Mouse (Mus musculus) layer of hippocampus, adult 11-12 months (tissue): ENCODE results near the gene Crkl.

Experiments used
- DNase-seq: peaks from one replicate; pipeline ENCODE4 v3.0.0; 2022; ENCODE audit warnings: low spot score

Crkl gene

DNA sequence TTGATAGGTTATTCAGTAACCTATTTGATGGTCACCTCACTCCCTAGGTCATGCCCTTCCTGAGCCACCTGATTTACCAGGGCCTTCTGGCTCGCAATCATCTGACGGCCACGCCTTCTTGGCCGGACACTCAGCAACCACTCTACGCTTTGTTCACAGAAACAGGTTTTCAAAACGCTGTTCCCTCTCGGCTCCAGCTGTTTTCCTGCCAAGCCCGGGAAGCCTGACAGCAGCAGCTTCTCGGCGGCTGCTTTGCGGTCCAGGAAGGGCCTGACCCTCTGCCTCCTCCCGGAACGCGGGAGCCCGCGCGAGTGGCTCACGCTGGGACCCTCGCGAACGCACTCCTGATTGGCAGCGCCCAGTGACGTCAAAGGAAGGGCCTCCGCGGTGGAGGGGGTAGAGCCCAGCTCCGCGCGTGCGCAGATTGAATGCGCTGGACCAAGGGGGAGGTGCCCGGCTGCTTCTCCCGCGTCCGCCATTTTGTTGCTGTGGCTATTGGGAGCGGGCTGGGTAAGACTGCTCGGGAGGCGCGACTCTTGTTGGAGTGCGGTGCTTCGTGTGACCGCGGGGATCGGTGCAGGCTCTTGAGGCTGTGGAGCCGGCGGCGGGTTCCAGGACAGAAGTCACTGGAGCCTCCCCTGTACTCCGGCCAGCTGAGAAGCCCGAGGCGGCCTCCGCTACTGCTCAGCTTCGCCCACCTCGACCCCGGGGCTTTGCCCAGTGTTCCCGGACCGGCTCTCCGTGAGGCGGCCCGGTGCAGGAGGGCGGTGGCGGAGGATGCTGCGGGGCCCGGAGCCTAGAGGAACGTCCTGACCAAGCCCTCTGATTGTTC lies at the start of gene Crkl:
Crkl (plus strand) TSS at position 447 of the 832 bp plus-strand sequence.
- peak; percentile 98 for DNase-seq

DNA sequence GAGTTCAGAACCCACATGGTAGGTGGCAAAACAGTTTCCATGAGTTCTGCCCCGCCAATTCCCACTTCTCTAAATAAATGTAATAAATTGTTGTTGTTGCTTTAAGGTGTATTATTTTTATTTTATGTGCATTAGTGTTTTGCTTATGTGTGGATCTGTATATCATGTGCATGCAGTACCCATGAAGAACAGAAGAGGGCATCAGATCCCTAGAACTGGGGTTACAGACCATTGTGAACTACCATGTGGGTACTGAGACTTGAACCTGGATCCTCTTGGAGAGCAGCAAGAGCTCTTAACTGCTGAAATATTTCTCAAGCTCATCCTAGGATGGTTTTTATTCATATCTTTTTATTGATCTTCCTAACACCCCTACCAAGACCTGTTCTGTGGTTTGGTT lies 48.9 kb upstream of the Crkl start:
- peak; percentile 44 for DNase-seq

DNA sequence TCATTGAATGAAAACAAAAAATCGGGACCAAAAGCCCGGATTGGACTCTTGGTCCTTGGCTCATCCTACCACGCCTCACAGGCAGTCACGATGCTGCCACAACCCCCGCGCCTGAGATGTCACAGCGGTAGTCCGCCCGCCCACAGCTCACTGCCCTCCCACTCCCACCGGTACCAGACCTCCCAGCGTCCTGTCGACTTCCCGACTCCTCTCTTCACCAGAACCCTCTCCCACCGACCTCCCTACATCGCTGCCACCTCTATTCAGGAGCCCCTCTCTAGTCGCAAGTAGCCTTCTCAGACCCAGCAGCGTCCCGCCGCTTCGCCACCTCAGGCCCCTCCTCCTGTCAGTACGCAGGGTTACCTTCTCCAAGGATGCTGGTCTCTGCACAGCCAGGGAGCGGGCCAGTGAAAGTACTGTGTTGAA lies 46.5 kb upstream of the Crkl start:
- peak; percentile 82 for DNase-seq

DNA sequence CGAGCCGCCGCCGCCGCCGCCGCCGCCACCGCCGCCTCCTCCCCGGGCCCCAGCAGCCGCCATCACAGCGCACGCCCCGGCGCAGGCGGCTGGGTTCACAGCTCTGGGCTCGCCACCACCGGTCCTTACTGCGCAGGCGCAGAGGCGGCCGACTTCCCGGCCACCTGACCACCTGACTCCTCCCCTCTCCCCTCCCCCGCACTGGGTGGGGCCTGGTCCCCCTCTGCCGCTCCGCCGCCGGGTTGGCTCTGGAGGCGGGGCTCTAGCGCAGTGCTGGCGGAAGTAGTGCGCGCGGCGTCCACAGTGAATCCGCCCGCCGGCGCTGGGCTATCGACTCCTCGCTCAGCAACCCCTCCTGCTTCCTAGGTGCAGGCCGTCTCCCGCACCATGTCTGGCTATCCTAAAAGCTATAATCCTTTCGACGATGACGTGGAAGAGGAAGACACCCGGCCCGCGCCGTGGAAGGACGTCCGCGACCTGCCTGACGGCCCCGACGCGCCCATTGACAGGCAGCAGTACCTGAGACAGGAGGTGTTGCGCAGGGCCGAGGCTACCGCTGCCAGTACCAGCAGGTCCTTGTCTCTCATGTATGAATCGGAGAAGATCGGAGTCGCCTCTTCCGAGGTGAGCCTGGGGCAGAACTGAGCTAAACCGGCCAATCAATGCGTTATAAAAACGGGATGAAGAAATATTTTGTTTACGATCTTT lies 45.9 kb upstream of the Crkl start, which contains the start of the genes Snap29 and Pi4ka:
Snap29 (plus strand) TSS at position 251 of the 708 bp plus-strand sequence.
Pi4ka (minus strand) TSS at position 579 of the 708 bp plus-strand sequence.
- DNase-seq = peak; percentile 100

DNA sequence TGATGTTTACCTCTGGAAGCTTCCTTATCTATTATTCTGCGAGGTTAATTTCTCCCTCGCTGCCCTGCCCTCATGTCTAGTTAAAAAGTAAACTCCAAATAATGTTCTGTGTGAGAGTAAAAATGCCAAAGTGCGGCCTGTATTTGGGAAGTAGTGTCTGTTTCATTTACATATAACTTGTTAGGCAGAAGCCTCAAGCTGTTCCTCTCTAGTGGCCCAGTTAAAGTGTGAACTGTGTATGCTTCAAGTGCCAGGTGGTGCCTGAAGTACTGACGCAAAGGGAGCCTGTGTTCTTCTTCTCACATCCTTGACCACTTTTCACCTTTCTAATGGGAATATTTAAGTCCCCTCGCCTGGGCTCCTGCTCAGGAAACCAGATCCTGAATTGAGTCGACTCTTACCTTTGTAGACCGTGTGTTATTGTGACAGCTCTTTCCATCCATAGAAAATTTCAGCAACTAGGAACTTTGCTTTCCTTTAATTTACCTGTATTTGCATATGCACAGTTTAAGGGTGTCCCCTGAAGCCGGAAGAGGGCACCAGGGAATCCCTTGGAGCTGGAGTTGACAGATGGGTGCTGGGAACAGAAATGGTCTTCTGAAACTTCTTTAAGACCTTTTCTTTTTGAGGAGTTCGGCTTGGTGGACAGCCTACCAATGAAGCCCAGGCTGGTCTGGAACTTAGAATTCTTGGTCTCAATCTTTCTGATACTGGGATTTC lies 45.1 kb upstream of the Crkl start:
- no peak for DNase-seq

DNA sequence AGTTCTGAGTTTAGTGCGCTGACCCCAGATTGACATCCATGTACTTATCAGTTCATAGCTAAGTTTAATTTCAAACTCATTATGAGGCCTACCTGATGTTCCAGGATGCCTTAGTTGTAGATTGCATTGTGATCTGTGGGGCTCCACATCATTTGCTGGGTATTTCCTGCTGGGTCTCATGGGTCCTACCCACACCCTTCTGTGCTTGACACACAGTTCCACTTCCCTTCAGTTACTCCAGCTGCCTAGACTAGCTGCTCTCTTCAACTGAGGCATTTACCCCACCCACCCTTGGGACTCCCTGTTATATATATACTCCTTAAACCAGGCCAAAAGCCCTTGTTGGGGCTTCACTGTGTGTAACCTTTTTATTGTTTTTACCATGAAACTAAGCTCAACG lies 42.7 kb upstream of the Crkl start:
- no peak for DNase-seq

DNA sequence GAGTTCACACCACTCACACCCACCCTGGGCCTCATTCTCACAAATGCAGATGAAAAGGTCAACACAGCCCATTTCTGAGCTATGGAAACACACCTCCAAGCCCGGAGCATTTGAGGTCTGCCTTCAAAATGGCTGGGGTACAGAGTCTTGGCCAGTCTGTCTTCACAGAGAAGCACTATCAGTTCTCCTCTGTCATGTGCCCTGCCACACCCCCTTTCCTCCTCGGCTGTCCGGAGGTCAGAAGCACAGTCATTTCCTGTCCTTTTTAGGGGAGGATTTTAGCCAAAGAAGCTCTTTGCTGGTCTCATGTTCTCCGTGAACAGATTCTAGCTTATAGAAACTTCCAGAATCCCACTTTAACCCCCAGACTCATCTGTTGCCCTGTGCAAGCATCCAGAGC lies 41.6 kb upstream of the Crkl start:
- DNase-seq = no peak

DNA sequence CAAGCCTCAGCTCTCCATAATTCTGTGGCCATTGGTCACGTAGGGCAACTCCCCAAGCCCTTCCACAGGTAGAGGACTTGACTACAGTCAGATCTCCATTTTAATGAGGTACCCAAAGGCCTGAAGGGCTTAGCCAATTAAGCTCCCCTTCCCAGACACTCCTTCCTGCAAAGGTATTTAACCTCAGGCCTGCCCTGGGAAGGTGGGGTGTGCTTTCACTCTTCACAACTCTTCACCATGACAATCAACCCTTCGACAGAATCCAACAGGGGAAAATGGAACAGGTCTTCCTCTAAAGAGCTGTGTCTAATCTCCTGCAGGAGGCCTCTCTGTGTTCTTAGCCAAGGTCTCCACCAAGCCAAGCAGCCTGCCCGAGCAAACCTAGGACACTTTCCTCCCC lies 28.8 kb upstream of the Crkl start:
- DNase-seq = no peak

DNA sequence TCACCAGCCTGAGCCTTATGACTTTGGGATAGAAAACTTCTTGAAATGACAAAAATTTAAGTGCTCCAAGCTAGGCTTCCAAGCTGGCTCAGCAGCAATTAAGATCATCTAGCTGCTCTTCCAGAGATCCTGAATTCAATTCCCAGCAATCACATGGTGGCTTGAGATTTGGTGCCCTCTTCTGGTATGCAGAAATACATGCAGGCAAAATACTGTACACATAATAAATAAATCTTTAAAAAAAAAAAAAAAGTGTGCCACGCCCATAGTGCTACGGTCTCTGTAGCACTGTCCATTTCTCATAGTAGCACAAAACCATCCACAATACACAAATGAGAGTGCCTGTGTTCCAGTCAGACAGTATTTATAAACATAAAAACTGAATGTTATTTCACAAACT lies 19.2 kb upstream of the Crkl start:
- DNase-seq = no peak

DNA sequence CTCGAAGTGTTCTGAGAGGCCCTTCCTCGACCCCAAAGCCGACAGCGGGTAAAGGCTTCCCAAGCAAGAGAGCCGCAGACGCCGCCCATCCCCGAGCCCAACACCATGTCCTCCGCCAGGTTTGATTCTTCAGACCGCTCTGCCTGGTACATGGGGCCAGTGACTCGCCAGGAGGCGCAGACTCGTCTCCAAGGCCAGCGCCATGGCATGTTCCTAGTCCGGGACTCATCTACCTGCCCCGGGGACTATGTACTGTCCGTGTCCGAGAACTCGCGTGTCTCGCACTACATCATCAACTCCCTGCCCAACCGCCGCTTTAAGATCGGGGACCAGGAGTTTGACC lies 557 bp downstream of the Crkl start:
- peak; percentile 42 for DNase-seq

DNA sequence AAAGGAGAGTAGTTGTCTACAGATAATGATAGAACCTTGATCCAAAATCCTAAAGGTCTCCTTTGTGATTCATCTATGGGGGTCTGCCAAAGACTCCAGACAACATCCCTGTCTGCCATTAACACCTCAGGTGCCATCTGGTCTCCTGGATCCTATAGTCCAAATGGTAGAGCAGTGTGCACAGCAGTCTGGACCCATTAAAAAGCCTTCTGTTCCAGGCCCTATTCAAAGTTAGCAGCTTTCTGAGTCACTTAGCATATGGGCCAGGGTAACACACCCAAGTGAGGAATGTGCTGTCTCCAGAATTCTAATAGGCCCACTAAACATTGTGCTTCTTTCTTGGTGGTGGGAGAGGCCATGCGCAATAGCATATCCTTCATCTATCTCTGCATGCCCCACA lies 5.1 kb downstream of the Crkl start:
- no peak for DNase-seq

DNA sequence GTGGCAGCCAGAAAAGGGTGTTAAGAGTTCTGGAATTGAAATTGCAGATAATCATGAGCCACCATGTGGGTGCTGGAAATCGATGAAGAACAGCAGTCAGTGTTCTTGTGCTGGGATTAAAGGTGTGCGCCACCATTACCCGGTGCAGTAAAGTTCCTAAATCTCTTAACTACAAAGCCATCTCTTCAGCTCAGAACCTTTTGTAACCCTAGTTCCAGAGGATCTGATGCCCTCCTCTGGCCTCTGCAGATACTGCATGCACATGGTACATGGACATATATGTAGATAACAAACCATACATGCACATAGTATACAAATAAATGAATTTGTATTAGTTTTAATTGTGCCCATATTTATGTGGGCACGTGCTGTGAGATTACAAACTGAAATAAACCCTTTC lies 8.5 kb downstream of the Crkl start:
- no peak for DNase-seq

DNA sequence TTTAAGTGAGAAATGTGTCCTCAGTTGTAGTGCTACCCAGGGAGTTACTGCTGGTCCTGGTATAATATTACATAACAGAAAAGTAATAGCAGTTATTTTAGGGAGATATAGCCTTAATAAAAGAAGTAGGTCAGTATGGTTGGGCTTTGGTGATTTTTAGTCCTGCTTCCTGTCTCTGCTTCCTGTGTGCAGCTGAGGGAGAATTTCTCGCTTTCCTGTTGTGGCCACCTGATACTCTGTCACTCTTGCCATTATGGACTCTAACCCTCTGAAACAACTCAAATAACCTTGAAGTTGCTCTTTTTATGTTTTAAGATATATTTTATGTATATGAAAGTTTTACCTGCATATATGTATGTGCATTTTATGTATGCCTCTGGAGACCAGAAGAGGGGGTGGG lies 9.8 kb downstream of the Crkl start:
- DNase-seq = no peak

DNA sequence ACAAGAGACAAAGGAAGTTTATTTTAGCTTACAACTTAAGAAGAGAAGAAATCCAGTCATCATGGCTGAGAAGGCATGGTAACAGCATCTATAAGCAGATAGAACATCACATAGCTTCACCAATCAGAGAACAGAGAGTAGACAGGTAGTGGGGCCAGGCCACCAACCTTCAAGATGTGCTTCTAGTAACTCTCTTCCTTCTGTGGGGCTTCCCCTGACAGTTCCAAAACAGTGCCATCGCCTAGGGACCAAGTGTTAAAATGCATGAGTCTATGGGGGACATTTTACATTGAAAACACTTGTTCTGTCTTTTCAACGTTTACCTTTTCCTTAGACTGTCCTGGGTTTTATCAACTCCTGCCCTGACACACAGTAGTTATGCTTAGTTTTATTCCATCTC lies 11.4 kb downstream of the Crkl start:
- DNase-seq = no peak

DNA sequence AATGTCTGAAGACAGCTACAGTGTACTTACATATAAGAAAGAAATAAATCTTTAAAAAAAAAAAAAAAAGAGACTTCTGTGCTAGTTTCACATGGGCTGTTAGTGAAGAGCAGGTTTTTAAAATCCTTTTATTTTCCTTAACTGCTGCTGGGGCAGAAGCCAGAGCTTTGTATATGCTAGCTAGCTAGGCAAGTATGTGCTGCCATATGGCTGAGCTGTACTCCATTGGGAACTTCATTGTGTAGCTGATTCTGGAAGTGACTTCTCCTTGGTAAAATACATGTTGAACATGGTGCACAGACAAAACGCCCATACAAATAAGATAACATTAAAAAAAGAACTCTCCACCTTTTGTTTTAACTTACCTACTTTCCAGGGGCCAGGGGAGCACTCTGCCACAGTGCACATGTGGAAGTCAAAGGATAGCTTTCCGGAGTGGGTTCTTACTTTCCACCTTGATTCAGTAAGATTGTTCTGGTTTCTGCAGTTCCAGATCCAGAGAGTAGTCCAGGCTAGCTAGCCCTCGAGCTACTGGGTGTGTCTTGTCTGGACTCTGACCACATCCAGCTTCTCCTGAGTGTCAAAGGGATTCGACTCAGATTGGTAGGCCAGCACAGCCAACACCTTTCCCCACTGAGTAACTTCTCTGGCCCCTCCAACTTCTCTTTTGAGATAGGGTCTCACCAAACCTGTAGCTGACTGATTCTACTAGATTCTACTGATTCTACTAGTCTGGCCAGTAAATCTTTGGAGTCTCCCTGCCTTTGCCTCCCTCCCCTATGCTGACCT lies 15.3 kb downstream of the Crkl start:
- no peak for DNase-seq

DNA sequence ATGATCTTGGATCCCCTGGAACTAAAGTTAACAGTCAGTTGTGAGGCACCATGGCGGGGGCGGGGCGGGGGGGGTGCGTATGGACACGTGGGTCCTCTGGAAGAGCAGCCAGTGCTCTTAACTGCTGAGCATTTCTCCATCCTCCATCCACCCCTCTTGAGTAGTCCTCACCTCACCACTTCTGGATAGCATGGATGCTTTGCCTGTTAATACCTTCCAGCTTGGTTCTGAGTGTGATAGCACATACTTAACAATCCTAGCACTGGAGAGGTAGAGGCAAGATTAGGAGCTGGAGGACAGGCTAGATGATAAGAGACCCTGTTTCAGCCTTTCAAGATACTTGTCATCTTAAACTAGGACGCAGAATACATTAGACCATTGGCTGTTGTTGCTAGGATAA lies 20.7 kb downstream of the Crkl start:
- DNase-seq = no peak

DNA sequence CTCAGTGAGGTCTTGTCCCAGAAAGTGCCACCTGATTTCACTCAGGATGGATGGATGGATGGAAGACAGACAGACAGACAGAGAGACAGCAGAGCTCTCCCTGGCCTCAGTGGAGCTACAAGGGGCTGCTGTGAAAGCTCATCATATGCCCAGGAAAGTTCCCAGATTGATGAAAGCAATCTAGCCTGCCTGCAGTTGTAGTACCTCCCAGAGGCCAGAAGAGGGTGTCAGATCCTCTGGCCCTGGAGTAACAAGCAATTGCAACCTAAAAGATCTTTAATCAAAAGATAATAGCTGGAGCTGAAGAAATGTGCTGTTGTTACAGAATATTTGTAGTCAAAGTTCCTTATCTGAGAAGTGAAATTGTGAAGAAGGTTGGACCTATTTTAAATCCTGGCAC lies 22.3 kb downstream of the Crkl start:
- DNase-seq = peak; percentile 58

DNA sequence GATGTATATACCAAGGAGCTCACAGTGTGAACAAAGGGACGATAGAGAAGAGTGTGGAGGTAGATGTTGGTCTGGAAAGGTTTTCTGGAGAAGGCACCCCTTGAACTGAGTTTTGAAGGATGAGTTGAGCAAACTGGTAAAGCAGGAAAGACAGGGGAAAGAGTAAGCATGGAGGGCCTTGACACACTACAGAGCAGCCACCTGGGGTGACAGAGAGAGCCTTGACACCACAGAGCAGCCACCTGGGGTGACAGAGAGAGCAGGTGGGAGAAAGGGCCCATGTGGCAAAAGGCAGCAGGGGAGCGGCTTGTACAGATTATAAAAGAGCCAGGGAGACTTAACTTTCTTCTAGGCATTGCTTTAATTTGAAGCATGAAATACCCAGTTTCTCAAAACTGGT lies 23.0 kb downstream of the Crkl start:
- no peak for DNase-seq

DNA sequence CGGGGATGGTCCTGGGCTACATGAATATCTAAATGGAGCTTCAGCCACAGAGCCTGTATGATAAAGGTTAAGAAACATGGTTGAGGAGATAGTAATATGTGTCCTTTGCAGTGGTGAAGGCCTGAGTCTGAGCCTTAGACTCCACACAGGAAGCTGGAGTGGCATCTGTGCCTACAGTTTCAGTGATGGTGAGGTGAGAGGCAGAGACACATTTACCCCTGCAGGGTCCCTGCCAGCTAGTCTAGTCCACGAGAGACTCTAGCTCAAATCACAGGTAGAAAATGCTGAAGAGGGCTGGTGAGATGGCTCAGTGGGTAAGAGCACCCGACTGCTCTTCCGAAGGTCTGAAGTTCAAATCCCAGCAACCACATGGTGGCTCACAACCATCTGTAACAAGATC lies 23.5 kb downstream of the Crkl start:
- DNase-seq = no peak

DNA sequence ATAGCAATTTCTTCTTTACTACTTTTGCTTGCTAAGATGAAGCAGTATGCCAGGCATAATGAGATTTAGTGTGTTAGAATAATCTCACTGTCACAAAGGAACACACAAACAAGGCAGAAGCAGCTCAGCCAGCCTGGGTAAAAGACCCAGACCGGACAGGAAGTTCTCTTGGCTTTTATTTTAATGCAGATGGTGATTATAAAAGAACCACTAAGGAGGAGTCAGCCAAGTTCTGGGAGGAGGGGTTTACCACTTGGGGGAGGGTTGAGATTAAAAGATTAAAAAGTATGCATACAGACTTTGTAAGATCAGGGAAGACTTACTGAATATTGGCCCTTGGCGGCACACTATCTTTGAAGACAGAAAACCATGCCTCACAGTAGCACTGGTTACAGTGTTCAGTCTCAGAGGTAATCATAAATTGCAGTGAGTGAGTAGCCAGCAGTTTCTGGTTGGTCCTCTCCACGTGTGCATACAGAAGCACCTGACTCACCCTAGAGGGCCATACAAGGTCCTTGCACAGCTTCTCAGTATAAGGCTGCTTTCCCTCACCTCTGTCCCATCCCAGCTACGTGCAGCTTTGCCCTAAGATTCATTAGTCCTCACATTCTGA lies 26.6 kb downstream of the Crkl start:
- no peak for DNase-seq

DNA sequence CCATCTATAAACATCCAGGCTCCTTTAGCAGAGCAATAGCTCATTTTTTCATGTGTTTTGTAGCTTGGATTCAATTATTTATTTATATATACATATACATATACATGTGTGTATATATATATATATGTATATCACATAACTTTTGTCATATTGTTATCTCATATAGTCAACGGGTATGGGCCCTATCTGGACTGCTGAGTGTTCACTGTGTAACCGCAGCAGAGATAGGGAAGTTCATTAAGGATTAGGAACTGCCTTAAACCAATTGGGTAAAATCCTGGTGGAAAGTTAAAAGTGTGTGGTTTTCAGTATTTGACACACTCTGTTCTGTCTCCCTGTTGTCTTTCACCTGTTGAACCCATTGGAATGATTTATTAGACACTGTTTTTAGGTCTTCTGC lies 29.7 kb downstream of the Crkl start:
- DNase-seq = no peak

DNA sequence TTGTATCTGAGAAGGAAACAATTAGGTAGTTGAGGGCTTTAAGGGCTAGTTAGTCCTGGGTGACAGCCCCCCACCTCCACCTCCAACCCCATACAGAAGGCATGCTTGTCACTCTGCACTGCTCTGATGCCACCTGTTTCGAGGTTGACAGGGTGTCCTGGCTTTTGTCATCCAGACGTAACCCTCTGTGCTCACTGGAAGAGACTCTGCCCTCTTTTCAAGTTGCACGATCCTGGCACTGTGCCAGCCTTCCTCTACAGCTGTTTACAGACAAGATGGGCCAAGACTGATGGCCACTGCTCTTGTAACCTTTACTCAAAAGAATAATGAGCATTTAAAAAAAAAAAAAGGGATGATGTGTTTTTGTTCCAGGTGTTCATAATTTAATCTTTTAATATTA lies 34.7 kb downstream of the Crkl start:
- DNase-seq = no peak
